Mouse (Mus musculus) layer of hippocampus, adult 8-10 months (tissue): ENCODE results near the gene Gm5485. TPM values are rescaled to one million over a fixed set of nuclear protein-coding genes. Genes with fewer than 3 reads are reported as not detected.

Source experiments
- DNase-seq, 2 experiments: peaks; one replicate each; pipeline ENCODE4 v3.0.0; 2022; ENCODE audit warnings: low spot score in 2 of 2
- total RNA-seq, 4 experiments: library from RNA; stranded (reverse); gene quantifications; 2 replicates each; pipeline ENCODE4 v1.2.4; 2022

The Gm5485 gene
- not detected for total RNA-seq

DNA sequence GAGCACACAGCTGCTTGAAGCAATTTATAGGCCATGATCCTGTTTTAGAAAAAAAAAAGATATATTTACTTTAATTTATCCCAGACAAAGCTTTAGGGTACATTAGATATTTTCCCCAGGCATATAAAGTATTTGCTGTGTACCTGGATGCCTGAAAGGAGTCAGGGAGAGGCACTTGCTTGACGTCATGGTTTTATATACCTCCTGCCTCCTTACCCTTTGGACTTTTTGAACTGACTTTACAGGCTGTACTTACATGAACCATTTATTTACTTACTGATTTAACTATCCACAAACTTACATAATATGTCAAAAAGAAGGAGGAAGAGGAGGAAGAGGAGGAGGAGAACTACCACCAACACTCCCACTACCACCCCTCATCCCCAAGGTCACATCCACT is at the start of gene Gm5485:
Gene Gm5485 (minus strand): TSS at position 171 of the 400 bp plus-strand sequence.
- no peak for DNase-seq

DNA sequence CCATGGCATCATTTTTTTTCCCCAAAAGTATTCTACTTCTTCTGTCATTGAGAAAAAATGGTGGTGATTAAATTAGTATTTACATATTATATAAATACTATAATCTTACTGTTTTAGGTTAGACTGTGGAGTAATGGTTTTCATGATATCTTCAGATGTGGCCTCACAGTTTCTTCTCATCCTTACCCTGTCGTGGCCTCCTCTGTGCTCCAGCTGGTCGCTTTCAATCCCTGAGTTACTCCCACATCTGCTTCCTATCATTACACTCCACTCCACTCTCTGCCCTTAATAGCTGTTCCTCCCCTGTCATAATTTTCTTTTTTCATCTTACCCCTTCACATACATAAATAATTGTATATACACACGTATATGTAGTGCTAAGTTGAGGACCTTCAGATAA is 41.0 kb upstream of the Gm5485 start:
- no peak for DNase-seq

DNA sequence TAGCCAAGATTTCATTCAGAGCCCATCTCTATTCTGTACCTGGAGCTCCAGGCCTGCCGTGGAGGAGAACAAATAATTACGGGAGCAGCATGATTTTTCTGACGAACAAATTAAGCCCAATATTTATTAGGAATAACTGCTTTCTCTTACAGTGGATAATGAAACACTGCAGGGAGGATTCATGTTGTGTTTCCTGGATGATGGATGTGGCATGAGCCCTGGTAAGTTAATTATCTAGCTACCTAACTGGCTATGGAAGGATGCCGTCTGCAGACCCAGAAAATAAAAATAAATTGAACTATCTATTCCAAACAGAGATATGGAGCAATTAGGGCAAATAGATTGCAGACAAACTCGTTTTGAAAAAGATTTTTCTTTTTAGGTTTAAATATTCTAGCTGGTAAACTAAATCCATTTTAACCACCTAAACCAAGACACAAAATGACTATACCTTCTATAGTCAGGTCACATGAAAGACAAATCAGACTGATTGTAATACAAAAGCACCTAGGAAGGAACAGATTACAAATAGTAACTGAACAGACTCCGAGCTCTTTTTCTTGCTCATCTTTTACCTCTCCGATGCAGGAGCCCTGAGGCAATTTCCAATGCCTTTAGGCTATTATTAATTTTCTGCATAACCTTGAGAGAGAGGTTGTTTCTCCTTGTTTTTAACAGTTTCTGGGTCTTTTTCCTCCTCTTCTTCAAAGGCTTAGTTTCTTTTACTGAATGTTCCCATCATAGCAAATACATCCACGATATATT is 34.1 kb upstream of the Gm5485 start:
- DNase-seq = no peak

DNA sequence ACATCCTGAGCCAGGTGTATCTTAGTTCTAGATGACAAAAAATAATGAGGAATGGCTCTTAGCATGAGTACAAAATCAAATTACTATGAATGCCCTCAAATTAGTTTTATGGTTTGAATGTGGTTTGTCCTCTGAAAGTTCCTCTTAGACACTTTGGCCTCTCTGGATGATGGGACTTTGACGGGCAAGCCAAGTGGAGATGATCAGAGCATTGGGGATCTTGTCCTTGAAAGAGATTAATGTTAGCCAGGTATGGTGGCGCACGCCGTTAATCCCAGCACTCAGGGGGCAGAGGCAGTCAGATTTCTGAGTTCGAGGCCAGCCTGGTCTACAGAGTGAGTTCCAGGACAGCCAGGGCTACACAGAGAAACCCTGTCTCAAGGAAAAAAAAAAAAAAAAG is 32.4 kb upstream of the Gm5485 start:
- no peak for DNase-seq

DNA sequence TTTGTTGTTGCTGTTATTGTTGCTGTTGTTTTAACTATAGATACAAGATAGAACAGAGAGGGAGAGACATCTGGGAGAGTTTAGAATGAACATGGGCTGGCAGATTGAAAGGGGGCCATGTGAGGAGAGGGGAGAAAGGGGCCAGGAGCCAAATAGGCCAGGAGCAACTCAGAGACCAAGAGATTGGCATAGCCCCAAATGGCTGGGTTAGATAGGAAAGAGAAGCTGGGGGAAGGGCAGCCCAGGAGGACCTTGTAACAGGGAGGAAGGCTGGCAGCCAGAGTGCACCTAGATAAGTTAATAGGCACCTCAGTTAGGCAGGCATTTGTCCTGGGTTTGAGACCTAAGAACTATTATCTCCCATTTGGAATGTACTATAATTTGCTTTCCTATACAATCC is 25.3 kb upstream of the Gm5485 start:
- DNase-seq = no peak

DNA sequence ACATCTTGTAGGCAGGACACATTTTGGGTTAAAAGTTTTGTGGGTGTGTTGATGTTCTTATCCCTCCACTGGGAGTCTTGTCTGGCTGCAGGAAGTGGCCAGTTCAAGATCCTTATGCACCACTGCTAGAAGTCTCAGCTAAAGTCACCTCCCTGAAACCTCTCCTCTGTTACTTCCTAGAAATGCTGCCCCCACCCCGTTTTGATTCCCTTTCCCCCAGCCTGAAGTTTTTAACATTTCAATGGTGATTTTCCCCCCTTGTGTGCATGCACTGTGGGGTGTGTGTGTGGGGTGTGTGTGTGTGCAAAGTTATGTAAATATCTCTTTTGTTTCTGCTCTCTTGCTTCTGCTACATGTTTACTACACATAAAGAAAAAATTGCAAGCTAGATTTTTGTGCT is 23.2 kb upstream of the Gm5485 start:
- DNase-seq = no peak

DNA sequence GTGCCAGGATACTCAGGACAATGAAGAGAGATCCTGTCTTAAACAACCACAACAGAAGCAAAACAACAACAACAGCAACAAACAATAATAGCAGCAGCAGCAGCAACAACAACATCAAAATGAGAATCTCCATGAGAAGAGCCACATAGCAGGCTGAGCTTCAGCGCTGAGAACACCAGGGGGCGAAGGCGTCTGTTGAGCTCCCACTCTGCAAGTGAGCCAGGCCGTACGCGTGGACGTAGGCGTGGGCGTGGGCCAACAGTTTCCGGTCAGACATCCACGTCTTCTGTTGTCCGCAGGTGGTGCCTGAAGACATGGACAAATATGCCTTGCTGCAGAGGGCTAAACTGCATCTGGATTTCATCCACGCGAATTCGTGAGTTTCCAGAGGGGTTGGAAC is 18.8 kb upstream of the Gm5485 start, which contains the start of gene Morc1:
Gene Morc1 (plus strand): TSS at position 211 of the 400 bp plus-strand sequence.
- DNase-seq = no peak

DNA sequence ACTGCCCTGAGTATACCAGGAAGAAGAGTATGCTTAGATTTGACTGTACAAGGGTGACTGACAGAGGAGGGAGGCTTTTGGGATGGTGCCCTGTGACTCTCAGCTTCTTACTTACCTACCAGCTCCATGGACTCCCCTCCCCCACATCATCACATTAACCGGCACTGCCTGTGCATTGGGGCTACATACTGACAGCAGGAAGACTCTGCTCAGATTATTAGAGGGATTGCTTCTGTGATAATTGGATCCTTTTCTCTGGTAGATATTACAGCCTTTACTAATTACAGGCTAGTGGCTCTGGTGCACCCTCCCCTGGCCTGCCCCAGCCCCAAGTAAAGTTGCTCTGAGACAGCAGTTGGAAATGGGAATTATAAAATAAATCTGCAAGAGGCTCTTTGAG is 17.2 kb upstream of the Gm5485 start:
- DNase-seq = no peak

DNA sequence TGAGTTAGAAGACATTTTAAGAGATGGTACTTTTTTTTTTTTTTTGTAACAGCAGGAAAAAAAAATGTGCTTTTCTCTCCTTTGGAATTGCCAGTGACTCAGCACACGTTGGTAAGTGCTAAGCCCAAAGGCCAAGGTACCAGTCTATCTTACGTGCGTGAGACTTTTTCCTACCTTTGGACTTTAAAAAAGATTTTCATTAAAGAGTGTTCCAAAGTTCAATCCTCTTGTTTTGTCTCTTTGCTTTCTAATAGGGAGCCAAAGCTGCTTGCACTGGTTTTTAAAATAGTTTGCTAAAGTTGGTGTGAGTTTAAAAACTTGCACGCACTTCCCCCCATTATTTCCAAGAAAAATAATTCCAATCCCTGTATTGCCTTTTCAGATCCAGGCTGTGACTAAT is 11.9 kb upstream of the Gm5485 start:
- DNase-seq = no peak

DNA sequence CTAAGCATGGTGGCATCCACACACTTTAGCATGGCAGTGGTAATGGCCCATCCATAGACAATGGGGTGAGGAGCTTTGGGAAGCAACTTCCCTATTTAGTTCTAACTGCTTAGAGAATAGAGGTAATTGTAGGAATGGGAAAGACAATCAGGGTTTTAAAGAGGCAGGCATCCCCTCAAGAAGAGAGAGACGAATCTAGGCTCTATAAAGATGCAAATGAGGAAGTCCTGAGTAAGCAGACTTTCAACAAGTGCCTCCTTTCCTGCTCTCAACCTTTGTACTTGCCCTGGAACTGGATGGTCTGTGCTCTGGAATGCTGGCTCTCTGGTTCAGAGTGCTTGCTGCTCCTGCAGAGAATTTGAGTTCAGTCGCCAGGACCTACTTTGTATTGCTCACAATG is 10.3 kb upstream of the Gm5485 start:
- no peak for DNase-seq

DNA sequence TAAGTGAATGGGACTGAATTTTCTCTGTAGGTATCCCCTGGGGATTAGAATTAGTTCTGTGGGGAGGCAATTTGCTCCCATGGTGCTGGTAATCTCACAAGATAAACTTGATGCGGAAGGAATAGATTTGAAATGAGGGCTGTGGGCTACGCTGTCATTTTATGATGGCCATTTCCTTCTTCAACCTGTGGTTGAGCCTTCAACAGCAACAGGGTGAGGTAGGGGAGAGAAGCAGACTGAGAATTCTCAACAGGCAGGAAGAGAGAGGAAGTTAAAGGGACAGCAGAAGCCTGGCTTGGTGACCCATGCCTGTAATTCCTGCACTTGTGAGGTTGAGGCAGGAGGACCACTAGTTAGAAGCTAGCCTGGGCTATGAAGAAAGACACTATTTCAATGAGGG is 6.8 kb upstream of the Gm5485 start:
- no peak for DNase-seq

DNA sequence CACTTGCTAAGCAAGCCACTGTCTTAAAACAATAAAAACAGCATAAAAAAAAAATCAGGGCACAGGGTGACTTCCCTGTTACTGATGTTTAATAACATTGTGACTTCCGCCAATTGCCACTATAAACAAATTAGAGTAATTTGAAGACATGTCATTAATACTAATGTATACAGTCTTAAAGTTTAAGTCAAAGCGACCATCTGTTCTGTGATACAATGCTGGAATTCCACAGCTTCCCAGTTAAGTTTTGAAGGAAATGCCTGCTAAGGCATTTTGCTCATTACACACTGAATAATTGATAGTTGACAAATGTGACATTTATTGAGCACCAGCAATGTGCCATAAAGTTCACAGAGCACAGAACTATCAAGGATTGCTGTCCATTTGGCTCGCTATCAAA is 6.3 kb upstream of the Gm5485 start:
- no peak for DNase-seq

DNA sequence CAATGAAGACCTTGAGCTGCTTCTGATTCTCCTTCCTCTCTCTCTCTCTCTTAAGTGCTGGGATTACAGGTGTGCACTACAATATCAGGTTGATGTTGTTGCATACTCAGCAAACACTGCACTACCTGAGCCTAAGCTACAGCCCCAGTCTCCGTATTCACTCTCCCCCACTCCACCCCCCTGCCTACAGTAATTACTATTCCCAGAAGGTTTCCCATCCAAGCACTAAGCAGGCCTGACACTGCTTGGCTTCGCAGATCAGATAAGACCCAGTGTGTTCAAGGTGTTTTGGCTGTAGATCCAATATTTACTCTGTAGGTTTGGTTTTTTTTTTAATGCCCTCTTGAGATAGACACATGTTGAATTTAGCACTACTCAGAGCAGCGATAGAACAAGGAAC is 2.1 kb downstream of the Gm5485 start:
- no peak for DNase-seq

DNA sequence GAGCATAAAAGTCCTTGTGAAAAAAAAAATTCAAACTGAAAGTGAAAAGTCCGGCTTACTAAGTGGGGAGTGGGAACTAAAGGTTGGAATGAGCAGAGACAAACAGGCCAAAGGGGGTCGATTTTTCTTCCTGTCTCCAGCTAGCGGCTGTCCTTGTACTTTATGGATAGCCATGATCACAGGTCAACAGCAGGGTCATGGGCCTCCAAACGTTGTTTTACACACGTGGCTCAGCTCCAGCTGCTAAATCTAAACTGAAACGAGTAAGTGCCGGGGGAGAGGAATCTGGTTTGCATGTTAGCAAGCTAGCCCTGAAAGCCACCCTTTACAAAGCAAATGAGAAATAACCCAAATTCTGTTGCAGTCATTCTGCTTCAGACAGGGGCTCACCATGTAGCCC is 2.6 kb downstream of the Gm5485 start:
- DNase-seq = no peak

DNA sequence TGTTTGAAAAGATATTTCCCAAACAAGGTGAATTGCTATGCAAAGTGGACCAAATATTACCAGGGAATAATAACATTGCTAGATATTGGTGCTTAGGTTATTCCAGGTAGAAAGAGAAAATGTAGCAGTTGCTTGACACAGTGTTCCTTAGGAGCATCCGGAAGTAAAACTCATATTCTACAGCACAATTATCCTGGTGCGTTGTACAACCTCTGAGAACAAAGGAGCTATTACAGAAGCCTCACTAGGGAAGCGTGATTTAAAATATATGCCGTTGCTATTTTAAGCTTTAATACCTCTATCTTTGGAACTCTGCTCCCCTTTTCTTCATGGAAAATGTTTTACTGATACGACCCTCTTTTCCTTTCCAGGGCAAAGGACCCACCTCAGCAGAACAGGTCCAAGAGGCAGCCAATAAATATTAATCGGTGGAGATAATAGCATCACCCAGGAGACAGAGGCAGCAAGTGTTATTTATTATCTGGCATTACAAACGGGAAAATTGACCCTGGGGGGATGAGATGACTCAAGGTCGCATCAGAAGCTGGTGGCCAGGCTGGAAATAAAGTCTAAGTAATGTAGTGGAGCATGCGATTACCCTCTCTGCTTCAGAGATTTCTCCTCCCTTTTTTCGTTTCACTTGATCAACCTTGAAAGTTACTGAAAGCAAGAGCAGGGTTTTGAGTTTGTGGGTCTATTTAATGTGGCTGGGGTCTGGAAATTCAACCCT is 6.4 kb downstream of the Gm5485 start:
- DNase-seq = no peak

DNA sequence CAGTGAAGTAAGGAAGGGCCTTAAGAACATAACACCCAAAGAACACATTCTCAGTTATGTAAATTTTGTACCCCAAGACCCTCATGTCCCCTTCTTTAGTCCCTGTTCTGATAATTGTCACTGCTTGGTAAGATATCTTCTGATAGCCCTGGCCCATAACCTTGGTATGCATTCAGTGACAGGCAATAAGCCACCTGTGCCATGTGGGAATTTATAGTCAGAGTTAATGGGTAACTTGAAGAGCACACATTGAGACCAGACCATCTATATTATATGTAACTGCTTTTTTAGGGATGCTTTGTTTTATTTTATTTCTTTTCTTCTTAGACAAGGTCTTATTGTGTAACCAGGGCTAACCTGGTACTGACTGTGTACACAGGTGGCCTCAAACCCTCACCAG is 8.2 kb downstream of the Gm5485 start:
- DNase-seq = no peak

DNA sequence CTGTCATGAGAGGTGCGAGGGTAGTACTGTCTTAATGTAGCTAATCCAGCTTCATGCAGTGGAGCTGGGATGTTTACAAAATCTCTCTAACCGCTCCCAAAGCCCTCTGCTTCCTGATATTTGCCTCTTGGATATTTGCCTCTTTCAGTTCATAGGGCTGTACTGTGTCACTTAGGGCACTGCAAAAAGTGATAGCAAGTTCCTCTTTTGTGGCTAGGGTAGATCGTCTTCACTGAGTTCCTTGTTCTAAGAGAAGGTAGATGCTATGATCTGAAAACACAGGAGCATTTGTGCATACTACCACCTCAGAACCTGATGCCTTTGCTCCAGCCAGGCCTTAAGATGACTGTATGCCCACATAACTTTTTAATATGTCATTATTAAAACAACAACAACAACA is 8.8 kb downstream of the Gm5485 start:
- DNase-seq = no peak

DNA sequence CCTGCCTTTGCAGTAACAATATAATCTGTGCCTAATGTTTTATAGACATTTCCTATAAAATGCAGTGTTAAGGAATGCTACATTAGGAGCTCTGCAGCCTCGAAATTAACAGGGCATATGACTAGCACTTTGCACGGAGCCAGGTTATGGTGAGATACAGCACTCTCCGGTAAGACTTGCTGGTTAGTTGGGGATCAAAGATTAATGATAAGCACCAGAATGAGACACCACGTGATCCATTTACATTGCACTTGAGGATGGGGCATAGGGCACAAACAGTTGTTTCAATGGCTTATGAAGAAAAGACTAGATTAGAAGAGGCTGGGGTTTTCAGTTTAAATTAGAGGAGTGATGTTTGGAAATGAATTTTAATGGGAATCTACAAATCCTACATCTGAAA is 9.3 kb downstream of the Gm5485 start:
- DNase-seq = no peak

DNA sequence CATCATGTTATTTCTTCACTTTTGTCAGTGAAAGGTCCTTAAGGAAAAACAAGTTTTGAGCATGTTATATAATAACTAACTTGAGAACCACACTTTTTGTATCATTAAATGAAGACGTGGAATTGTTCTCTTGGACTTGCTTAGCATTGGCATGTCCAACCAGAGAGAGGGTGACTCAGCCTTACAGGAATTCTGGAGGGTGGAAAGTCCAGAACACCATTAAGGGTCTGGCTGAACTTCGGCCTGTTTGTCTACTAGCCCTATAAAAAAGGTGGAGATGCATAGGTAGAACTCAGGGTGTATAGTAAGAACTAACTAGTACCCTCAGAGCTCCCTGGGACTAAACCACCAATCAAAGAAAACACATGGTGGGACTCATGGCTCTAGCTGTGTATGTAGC is 16.9 kb downstream of the Gm5485 start:
- DNase-seq = no peak

DNA sequence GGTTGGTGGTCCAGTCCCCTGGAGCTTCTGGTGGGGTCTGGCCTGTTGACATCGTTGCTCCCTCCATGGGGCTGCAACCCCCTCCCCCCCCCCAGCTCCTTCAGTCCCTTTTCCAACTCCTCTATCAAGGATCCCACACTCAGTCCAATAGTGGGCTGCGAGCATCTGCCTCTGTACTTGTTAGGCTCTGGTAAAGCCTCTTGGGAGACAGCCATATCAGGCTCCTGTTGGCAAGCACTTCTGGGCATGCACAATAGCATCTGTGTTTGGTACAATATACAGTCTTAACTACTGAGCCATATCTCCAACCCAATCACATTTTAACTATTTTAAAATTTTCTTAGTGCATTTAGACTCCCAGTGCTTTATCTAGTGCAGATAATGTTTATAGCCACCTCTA is 25.2 kb downstream of the Gm5485 start:
- DNase-seq = peak; percentile 62 to 72

DNA sequence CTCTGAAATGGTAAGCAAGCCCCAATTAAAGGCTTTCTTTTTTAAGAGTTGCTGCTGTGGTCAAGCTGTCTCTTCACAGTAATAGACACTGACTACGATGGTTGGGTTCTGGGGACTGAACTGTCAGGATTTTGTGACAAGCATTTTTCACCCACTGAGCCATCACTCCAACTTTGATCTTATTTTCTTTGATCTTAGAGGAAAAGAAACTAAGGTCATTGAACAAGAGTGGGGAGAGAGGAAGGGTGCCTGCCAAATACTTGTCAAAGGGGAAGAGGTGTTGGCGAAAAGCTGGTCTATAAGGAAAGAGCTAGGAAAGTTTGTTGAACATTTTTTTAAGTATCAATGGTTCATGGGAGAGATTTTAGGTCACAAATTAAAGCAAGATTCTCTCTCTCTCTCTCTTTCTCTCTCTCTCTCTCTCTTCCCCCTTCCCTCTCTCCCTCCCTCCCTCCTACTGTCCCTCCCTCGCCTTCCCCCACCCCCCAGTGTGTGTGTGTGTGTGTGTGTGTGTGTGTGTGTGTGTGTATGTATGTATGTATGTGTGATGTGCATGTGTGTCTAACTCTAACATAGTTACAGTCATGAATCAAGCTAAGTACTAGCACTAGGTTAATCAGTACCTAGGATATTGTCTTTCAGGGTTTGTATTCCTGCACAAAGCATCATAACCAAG is 28.5 kb downstream of the Gm5485 start:
- no peak for DNase-seq

DNA sequence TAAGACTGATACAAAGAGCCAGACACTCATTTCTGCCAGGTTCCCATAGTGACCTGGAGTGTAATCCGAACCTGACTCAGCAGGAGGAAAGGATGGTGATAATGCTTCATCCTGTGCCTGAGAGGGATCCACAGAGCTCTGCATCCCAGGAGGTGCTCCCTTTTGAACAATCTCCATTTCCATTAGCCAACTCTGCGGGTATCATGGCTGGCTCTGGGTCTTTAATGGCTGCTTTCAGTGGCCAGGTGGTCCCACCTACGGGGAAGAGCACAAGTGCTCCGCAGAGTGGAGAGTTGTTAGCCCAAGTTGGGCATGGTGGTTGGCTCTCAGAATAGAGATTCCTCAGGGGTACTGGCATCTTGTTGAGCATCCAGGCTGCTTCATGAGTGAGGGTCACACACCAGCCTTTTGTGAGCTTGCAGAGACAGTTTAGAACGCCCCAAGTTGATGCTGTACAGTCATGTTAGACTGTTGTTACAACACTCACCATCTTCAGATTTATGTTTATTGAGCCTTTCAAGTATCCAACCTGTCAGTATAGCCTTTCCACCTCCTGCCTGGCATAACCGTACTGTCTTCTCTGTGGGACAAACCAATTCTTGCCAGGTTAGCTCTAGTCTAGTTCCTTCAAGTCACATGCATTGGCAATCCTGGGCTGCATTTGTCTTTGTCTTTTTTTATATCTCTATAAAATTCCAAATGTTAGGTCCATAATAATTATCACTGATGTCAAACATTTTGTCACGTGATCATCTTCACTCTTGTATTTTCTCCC is 38.3 kb downstream of the Gm5485 start:
- DNase-seq = no peak
